Mouse (Mus musculus): ENCODE measurements around the gene Olfr1459. TPM values are rescaled to one million over a fixed set of nuclear protein-coding genes. Genes with fewer than 3 reads are reported as not detected.

The Olfr1459 gene
- total RNA-seq (2023) = 0.12 TPM

GRCm38 (mm10) chr19:13149449-13149848 lies at the start of gene Olfr1459:
Gene Olfr1459 (minus strand): TSS chr19:13149549.

GRCm38 (mm10) chr19:13185434-13185833 lies 36.1 kb upstream of the Olfr1459 start, which contains the start of gene Olfr1462:
Gene Olfr1462 (plus strand): TSS chr19:13185734.

GRCm38 (mm10) chr19:13162700-13163099 lies 13.4 kb upstream of the Olfr1459 start, which contains the start of gene Olfr1461:
Gene Olfr1461 (plus strand): TSS chr19:13163000.

GRCm38 (mm10) chr19:13106675-13107074 lies 42.7 kb downstream of the Olfr1459 start, which contains the start of gene Olfr1458:
Gene Olfr1458 (minus strand): TSS chr19:13106775.

DNA sequence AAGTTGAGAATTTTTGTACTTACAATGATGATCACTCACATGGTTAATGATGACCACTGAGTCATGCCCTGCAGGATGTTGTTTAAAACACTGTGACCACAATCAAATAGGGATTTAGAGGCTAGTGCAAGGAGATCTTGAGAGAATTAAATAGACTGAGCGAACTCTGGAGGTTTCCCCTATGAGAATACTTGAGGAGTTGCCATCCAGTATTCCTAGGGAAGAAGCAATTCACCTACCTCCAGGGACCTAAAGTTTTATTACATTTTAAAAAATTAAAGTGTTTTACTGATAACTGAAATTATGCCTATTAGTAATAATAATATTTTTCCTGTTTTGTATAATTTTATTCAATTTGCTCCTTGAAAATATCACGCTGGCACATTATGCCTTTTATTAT lies 51.6 kb downstream of the Olfr1459 start, which contains the start of gene Olfr1457:
TSS of gene Olfr1457 (minus strand) at position 101 of the 400 bp plus-strand sequence.

Other genes starting within 250 kb of the Olfr1459 start
- not detected for gene Olfr1447, start 245.8 kb downstream of the Olfr1459 start, total RNA-seq (2023)
- gene Olfr1448, start 225.1 kb downstream of the Olfr1459 start, total RNA-seq (2023) = not detected
- not detected for gene Olfr1449, start 218.7 kb downstream of the Olfr1459 start, total RNA-seq (2023)
- not detected for gene Olfr1450, start 199.3 kb downstream of the Olfr1459 start, total RNA-seq (2023)
- gene Olfr1451, start 154.5 kb downstream of the Olfr1459 start, total RNA-seq (2023) = not detected
- not detected for gene Olfr1453, start 121.2 kb downstream of the Olfr1459 start, total RNA-seq (2023)
- gene Olfr1454, start 88.9 kb downstream of the Olfr1459 start, total RNA-seq (2023) = not detected
- gene Olfr1457, start 51.7 kb downstream of the Olfr1459 start, total RNA-seq (2023) = not detected
- gene Olfr1458, start 42.8 kb downstream of the Olfr1459 start, total RNA-seq (2023) = not detected
- gene Olfr1461, start 13.5 kb upstream of the Olfr1459 start, total RNA-seq (2023) = not detected
- gene Olfr1462, start 36.2 kb upstream of the Olfr1459 start, total RNA-seq (2023) = not detected
- gene Olfr1463, start 81.8 kb upstream of the Olfr1459 start, total RNA-seq (2023) = not detected
- gene Olfr1465, start 166.0 kb upstream of the Olfr1459 start, total RNA-seq (2023) = not detected
- not detected for gene Olfr1466, start 189.3 kb upstream of the Olfr1459 start, total RNA-seq (2023)
- gene Olfr1467, start 212.7 kb upstream of the Olfr1459 start, total RNA-seq (2023) = not detected